In the genomic region with DNA sequence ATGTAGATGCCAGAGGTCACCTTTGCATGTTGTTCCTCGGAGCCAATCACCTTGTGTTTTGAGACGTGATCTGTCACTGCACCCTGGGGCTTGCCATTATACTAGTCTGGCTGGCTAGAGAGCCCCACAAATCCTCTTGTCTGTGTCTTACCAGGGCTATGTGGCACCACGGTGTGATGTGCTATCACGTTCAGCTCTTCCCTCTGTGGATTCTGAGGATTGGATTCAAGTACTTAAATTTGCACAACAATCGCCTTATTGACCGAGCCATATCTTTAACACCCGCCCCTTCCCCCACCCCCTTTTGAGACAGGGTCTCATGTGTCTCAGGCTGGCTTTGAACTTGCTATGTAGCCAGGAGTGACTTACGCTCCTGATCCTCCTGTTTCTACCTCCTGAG, we compare ENCODE assay signal across 17 mouse cellular contexts.
"Had no signal": no experiment of that assay in that cellular context is flagged by ENCODE, and none has a peak within 500 bp of the region (broad histone marks: within the 10 kb centered on the region; RNA-seq: fewer than 3 reads in every experiment).

No protein-coding gene starts in this region.

- H3K36me3 ChIP-seq: lung, embryonic 15.5 days; midbrain, embryonic 10.5 days; midbrain, embryonic 13.5 days; neural tube, embryonic 13.5 days; neural tube, embryonic 15.5 days had no signal

- H3K4me1 ChIP-seq: lung, embryonic 15.5 days; midbrain, embryonic 13.5 days; neural tube, embryonic 13.5 days; neural tube, embryonic 15.5 days had no signal

- H3K27ac ChIP-seq: liver, embryonic 14.5 days; lung, embryonic 15.5 days; midbrain, embryonic 10.5 days; midbrain, embryonic 13.5 days; neural tube, embryonic 13.5 days; neural tube, embryonic 15.5 days had no signal

- H3K9me3 ChIP-seq: lung, embryonic 15.5 days; midbrain, embryonic 10.5 days; midbrain, embryonic 13.5 days; neural tube, embryonic 13.5 days; neural tube, embryonic 15.5 days had no signal

- H3K9ac ChIP-seq: liver, embryonic 14.5 days; lung, embryonic 15.5 days; midbrain, embryonic 13.5 days; neural tube, embryonic 13.5 days; neural tube, embryonic 15.5 days had no signal

- H3K4me3 ChIP-seq: lung, embryonic 15.5 days; midbrain, embryonic 10.5 days; midbrain, embryonic 13.5 days; myocyte; neural tube, embryonic 13.5 days; neural tube, embryonic 15.5 days had no signal

- H3K27me3 ChIP-seq: lung, embryonic 15.5 days; midbrain, embryonic 13.5 days; neural tube, embryonic 13.5 days; neural tube, embryonic 15.5 days had no signal

- DNase-seq: lung, adult 2 months; lung, postnatal 36 days; retina, postnatal 1 day; right cerebral cortex, adult 18-20 months; right cerebral cortex, postnatal 25 days; right cerebral cortex, postnatal 4 days; spleen, adult 18-20 months; thymus, adult 18-20 months; thymus, postnatal 14 days; thymus, postnatal 36 days had no signal
